Mouse (Mus musculus): Measurements from ENCODE around the gene Snrpd3. TPM values are rescaled to one million over a fixed set of nuclear protein-coding genes. Genes with fewer than 3 reads are reported as not detected.
"Not testable (repeated sequence)": the region's sequence is repeated elsewhere in the genome, so short reads cannot be mapped to it uniquely, and the experiment has no call there.

The Snrpd3 gene
- polyA plus RNA-seq, 1 experiment from 2014 or later = 119 TPM

DNA sequence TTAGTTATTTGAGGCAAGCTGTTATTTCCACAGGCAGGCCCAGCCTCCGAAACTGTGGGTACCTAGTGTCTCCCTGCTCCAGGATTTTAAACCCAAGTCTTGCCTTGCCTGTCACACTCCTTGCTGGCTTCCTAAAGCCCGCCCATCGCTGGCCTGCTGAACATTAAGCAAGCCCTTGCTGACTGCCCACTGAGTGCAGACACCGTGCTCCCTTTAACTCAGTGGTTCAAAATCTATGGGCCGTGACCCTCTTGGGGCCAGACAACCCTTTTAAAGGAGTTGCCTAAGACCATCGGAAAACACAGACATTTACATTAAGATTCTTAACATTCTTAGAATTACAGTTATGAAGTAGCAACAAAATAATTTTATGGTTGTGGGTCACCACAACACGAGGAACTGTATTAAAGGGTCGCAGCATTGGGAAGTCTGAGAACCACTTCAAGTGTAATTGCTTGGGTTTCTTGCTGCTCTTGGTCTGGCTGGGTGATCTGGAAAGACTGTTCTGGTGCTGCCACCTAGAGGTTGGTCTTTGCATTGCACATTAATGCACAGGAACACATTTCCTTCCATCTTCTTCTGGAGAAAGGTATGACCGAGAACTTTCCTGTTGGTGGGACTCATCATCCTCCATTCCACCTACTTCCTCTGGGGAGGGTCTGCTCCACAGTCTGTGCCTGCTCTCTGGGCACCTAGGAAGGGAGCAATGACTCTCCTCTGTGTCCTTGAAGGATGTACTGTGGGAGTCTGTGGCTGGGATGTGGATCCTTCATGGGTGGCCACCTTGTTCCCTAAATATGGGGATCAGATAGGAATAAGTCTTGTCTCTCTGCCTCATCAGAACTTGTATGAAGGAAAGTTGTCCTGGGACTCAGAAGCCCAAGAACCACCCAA, 31.0 kb upstream of the Snrpd3 start:
- Histone ChIP-seq H3K27me3 (replicated peaks) (no peaks in the 10 kb centered on the region), H3K27ac (no peak overlapping the region), H3K4me1 (no peaks in the 10 kb centered on the region), H3K4me2 (no peak overlapping the region), H3K36me3 (no peaks in the 10 kb centered on the region), H3K9ac (no peak overlapping the region), H3K4me3 (no peak overlapping the region), H3K9me3 (replicated peaks) (no peaks in the 10 kb centered on the region)
- ATAC-seq = no peak
- 46% methylated on average over 9 of the region's 9 CpGs for WGBS (ENCODE audit: insufficient replicate concordance)

DNA sequence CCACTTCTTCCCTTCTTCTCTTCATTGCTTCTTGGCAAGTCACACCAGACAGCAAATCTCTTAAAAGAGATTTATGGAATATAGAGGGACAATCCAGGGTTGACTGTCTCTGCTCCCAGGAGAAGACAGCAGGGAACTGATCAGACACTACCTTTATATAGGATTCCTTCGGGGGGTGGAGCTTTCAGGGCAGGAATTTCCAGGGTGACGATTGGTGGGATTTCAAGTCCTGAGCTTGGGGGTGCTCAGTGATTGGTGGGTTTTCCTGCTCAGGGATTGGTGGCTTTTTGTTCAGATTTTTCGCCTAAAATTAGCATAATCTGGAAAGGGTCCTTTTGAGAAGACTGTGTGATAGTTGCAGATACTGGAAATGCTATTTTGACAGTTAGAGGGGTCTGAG, 30.2 kb upstream of the Snrpd3 start:
- no peak overlapping the region for H3K9ac ChIP-seq
- H3K36me3 ChIP-seq = no peaks in the 10 kb centered on the region
- H3K27me3 ChIP-seq (replicated peaks) = no peaks in the 10 kb centered on the region
- no peak overlapping the region for H3K27ac ChIP-seq
- H3K4me3 ChIP-seq = no peak overlapping the region
- H3K4me1 ChIP-seq = no peaks in the 10 kb centered on the region
- H3K9me3 ChIP-seq (replicated peaks) = no peaks in the 10 kb centered on the region
- ATAC-seq = no peak
- H3K4me2 ChIP-seq = no peak overlapping the region
- 47% methylated on average over 3 of the region's 3 CpGs for WGBS (ENCODE audit: insufficient replicate concordance)

DNA sequence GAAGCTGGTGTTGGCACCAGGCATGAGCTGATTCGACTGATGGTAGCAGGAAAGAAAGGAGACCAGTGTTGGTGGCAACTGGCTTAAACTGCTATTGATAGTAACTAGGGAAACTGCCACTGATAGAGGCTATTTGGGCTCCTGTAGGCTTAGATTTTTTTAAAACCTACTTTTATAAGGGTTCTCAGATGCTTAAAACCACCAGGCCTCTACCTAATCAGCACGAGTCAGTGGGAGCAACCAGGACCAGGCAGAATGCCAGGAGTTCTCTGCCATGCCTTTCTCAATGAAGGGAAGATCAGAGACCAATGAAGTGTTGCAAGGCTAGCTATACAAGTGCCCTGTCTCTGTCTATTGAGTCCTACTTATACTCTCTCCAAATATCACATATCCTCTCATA, 27.8 kb upstream of the Snrpd3 start:
- WGBS (ENCODE audit: insufficient replicate concordance) = 54% methylated on average over 2 of the region's 2 CpGs
- no peaks in the 10 kb centered on the region for H3K4me1 ChIP-seq
- H3K9me3 ChIP-seq (replicated peaks) = no peaks in the 10 kb centered on the region
- H3K27ac ChIP-seq = no peak overlapping the region
- H3K4me3 ChIP-seq = no peak overlapping the region
- H3K4me2 ChIP-seq = no peak overlapping the region
- H3K36me3 ChIP-seq = no peaks in the 10 kb centered on the region
- H3K27me3 ChIP-seq (replicated peaks) = no peaks in the 10 kb centered on the region
- no peak for ATAC-seq
- H3K9ac ChIP-seq = no peak overlapping the region

DNA sequence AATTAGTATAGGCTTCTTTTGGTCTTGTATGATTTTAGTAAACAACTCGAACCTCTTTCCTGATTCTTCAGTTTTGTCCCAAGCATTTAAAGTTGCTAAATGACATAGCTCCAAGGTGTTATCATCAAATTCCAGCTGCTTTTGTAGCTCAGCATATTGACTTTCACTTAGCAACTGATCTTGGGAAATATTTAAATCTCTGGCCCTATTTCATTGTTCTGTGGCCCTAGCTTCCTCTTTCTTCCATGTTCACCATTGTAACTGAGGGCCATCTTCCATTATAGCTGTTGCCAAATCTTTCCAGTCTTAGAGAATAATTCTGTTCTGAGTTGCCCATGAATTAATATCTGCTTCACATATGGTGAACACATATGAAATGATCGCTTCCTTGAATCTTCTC, 26.6 kb upstream of the Snrpd3 start:
- no peak for ATAC-seq
- Histone ChIP-seq H3K27ac (no peak overlapping the region), H3K36me3 (no peaks in the 10 kb centered on the region), H3K4me1 (peaks cover 6% of the 10 kb centered on the region; the same call in 1 of the 2 replicates), H3K4me3 (no peak overlapping the region), H3K9me3 (replicated peaks) (no peaks in the 10 kb centered on the region), H3K9ac (no peak overlapping the region), H3K27me3 (replicated peaks) (no peaks in the 10 kb centered on the region), H3K4me2 (no peak overlapping the region)
- 60% methylated on average over 2 of the region's 2 CpGs for WGBS (ENCODE audit: insufficient replicate concordance)

DNA sequence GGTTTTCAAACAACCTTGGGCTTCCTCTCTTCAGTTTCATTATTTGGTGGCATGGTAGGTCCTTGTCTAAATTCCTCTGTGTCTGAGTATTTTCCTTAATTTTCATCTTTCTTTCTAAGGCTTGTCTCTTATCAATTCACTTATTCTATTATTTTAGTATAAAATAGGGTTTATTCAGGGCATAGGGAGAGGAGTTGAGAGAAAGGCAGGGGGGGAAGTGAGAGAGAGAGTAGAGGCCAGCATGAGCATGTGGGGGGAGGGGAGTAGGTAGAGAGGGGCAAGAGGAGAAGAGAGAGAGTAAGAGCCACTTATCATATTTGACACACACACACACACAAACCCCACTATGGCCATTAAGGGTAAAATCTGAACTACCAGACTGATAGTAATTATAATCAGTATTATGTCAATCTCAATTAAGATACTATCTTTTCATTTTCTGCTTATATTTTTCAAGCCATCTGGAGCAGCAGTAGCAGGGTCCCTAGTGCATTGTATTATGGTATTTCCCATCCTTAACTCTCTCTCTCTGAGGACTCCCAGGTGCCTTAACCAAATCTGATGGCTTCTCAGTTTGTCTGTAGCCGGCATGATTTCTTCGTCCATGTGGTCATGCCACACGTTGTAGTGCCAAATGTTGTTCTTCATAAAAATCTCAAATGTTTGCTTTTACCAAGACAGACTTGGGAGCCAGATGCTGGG, 26.0 kb upstream of the Snrpd3 start:
- H3K4me1 ChIP-seq = peaks cover 8% of the 10 kb centered on the region; the same call in 1 of the 2 replicates
- H3K4me3 ChIP-seq = no peak overlapping the region
- 67% methylated on average over 3 of the region's 3 CpGs for WGBS (ENCODE audit: insufficient replicate concordance)
- H3K27me3 ChIP-seq (replicated peaks) = no peaks in the 10 kb centered on the region
- no peaks in the 10 kb centered on the region for H3K9me3 ChIP-seq (replicated peaks)
- H3K4me2 ChIP-seq = no peak overlapping the region
- H3K9ac ChIP-seq = no peak overlapping the region
- no peak overlapping the region for H3K27ac ChIP-seq
- H3K36me3 ChIP-seq = no peaks in the 10 kb centered on the region
- ATAC-seq = no peak

DNA sequence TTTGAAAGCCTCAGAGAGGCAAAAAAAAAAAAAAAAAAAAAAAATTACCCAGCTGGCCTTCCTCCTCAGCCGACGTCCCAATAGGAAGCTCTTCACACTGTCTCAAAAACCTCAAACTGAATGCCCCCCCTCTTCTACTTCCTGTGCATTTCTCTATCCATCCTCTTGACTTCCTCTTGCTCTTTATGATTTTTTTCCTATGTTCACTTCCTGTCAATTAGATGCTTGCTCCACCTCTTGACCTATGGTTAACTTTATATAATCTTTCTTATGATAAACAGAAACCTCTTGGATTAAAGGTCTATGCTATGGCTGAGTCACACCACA, 25.5 kb upstream of the Snrpd3 start:
- Histone ChIP-seq H3K27me3 (replicated peaks) (no peaks in the 10 kb centered on the region), H3K4me2 (no peak overlapping the region), H3K27ac (no peak overlapping the region), H3K4me1 (peaks cover 8% of the 10 kb centered on the region; the same call in 1 of the 2 replicates), H3K9ac (no peak overlapping the region), H3K4me3 (no peak overlapping the region), H3K36me3 (no peaks in the 10 kb centered on the region), H3K9me3 (replicated peaks) (no peaks in the 10 kb centered on the region)
- WGBS (ENCODE audit: insufficient replicate concordance) = 5% methylated on average over 2 of the region's 2 CpGs
- no peak for ATAC-seq

DNA sequence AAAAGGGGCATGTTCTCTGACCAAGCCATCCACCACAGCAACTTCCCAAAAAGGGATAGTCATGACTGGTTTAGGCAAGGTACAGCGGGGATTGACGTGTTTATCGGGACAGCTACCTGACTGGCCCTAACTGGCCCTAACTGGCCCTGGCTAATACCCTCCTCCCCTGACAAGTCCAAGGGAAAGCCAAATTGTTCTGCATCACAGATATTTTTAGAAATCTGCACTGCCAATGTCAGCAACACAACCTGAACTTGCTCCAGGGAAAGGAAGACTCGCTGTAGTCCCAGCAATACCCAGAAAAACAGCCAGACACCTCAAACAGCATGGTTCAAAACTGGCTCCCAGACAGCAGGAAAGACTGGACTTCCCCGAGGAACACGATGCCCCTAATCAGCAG, 22.0 kb upstream of the Snrpd3 start:
- no peak overlapping the region for H3K27ac ChIP-seq
- no peaks in the 10 kb centered on the region for H3K27me3 ChIP-seq (replicated peaks)
- no peak for ATAC-seq
- no peak overlapping the region for H3K9ac ChIP-seq
- H3K36me3 ChIP-seq = no peaks in the 10 kb centered on the region
- H3K4me3 ChIP-seq = no peak overlapping the region
- H3K4me1 ChIP-seq = peaks cover 14% of the 10 kb centered on the region
- WGBS (ENCODE audit: insufficient replicate concordance) = 30% methylated on average over 6 of the region's 6 CpGs
- no peak overlapping the region for H3K4me2 ChIP-seq
- no peaks in the 10 kb centered on the region for H3K9me3 ChIP-seq (replicated peaks)

DNA sequence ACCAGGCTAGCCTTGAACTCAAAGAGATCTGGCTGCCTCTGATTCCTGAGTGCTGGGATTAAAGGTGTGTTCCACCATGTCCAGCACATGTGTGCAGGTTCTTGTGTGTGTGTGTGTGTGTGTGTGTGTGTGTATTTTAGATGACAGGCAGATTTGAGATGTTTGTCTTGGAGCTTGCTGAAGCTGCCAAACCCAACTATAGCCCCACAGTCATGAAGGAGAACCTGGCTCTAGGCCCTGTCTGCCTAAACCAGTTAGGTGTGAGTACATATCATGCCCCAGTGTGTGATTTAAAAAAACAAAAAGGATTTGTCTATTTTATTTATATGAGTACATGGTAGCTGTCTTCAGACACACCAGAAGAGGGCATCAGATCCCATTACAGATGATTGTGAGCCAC, 21.4 kb upstream of the Snrpd3 start:
- H3K27me3 ChIP-seq (replicated peaks) = no peaks in the 10 kb centered on the region
- H3K9me3 ChIP-seq (replicated peaks) = no peaks in the 10 kb centered on the region
- no peak for ATAC-seq
- no peak overlapping the region for H3K4me3 ChIP-seq
- H3K36me3 ChIP-seq = no peaks in the 10 kb centered on the region
- peaks cover 20% of the 10 kb centered on the region for H3K4me1 ChIP-seq
- H3K9ac ChIP-seq = no peak overlapping the region
- H3K4me2 ChIP-seq = no peak overlapping the region
- no peak overlapping the region for H3K27ac ChIP-seq

DNA sequence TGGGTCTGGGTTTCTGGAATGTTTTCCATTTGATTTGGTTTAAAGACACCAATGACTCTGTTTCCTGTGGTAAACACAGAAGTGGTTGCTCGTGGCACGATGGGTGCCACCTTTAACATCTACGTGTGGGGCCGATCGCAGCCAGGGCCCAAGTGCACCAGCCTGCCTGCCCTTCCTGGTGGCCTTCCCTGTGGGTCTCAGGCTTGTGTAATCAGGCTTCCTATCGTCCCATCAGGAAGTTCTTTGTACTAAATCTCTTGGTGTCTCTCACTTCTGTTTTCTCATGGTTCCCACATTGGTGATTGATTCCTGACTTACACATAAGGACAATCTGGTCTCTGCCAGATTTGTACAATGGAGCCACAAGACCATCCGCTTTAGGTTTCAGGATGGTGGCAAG, 18.1 kb upstream of the Snrpd3 start:
- not testable (repeated sequence) for H3K9ac ChIP-seq; H3K9me3 ChIP-seq (replicated peaks); H3K27me3 ChIP-seq (replicated peaks); H3K27ac ChIP-seq; H3K4me2 ChIP-seq; H3K4me3 ChIP-seq; ATAC-seq
- H3K4me1 ChIP-seq = peaks cover 20% of the 10 kb centered on the region
- 61% methylated on average over 7 of the region's 7 CpGs for WGBS (ENCODE audit: insufficient replicate concordance)
- peaks cover 20% of the 10 kb centered on the region; the same call in 1 of the 2 replicates for H3K36me3 ChIP-seq

DNA sequence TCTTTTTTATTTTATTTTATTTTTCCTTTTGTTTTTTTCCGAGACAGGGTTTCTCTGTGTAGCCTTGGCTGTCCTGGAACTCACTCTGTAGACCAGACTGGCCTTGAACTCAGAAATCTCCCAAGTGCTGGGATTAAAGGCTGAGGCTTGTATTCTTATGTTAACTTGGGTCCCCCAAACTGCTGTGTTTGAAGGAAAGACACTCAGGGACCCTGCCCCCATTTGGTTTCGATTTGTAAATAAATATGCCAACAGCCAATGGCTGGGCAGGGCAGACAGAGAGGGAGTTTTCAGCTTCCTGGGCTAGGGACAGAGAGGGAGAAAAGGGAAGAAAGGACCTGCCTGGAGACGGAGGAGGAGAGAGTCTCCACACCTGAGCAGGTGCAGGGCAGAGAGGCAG, 17.6 kb upstream of the Snrpd3 start:
- H3K4me1 ChIP-seq = peaks cover 26% of the 10 kb centered on the region
- no peak for ATAC-seq
- H3K27ac ChIP-seq = no peak overlapping the region
- H3K4me3 ChIP-seq = no peak overlapping the region
- no peaks in the 10 kb centered on the region for H3K27me3 ChIP-seq (replicated peaks)
- H3K9ac ChIP-seq = peak overlapping the region; percentile 23; the same call in 1 of the 2 replicates
- H3K4me2 ChIP-seq = peak overlapping the region; percentile 45
- 38% methylated on average over 3 of the region's 3 CpGs for WGBS (ENCODE audit: insufficient replicate concordance)
- H3K9me3 ChIP-seq (replicated peaks) = no peaks in the 10 kb centered on the region
- H3K36me3 ChIP-seq = peaks cover 25% of the 10 kb centered on the region; the same call in 1 of the 2 replicates

DNA sequence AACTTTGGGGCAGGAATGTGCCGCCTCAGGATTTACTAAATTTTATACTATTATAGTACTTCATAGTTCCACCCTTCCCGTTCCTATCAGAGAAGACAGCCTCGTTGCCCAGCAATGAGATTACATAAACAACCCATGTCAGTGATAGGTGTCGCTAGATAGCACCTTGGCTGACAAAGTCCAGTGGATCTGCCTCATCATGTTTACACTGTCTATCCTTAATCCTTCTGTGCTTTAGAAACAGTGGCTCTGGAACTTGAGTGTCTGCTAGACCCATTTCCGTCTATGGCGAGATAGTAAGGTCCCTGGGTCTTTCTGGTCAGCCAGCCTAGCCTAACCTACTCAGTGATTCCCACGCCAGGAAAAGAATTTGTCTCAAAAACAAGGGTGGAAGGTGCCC, 17.0 kb upstream of the Snrpd3 start:
- Histone ChIP-seq H3K4me3 (no peak overlapping the region), H3K4me1 (peaks cover 29% of the 10 kb centered on the region), H3K27ac (peak overlapping the region; percentile 64; the same call in 1 of the 2 replicates), H3K9me3 (replicated peaks) (no peaks in the 10 kb centered on the region), H3K27me3 (replicated peaks) (no peaks in the 10 kb centered on the region), H3K4me2 (peak overlapping the region; percentile 45), H3K9ac (no peak overlapping the region), H3K36me3 (peaks cover 28% of the 10 kb centered on the region; the same call in 1 of the 2 replicates)
- 38% methylated on average over 7 of the region's 7 CpGs for WGBS (ENCODE audit: insufficient replicate concordance)
- ATAC-seq = peak; percentile 81

DNA sequence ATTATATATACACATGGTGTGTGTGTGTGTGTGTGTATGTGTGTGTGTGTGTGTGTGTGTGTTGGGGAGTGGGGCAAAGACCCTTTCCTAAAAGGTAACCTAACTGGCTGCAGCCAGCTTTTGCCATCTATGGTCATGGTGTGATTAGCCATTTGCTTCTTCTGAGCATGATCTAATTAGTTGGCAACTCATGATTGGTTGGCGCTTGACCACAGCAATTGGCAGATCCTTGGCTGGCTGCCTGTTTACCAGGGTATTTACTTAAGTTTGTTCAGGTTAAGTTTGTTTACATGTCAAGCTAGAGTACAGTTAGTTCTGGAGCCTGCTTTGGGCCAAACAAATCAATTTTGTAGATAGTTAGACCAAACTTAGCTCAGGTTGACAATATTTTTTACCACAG, 15.7 kb upstream of the Snrpd3 start:
- H3K27me3 ChIP-seq (replicated peaks) = no peaks in the 10 kb centered on the region
- 85% methylated on average over 1 of the region's 1 CpGs for WGBS (ENCODE audit: insufficient replicate concordance)
- no peak overlapping the region for H3K4me2 ChIP-seq
- peaks cover 35% of the 10 kb centered on the region for H3K36me3 ChIP-seq
- peaks cover 24% of the 10 kb centered on the region for H3K4me1 ChIP-seq
- H3K9ac ChIP-seq = no peak overlapping the region
- no peaks in the 10 kb centered on the region for H3K9me3 ChIP-seq (replicated peaks)
- no peak overlapping the region for H3K27ac ChIP-seq
- H3K4me3 ChIP-seq = no peak overlapping the region
- no peak for ATAC-seq
